Mouse (Mus musculus) forebrain, embryonic 16.5 days (tissue): ENCODE measurements at regions not wholly inside any gene's neighbourhood (a gene's known extent, or its start where the extent isn't known, plus 50 kb on each side); places are given as distances from the start of the nearest gene placed in this dataset.
A peak's percentile ranks its signal among the peaks of the same experiment; 100 is the strongest.

Experiments
- ATAC-seq: fragments of 200-750 bp; cut with Nextera tagmentation; 2 replicates; pipeline ENCODE4 v1.8.0; 2017; ENCODE audit warnings: mild to moderate bottlenecking, moderate library complexity
- H3K27ac ChIP-seq: fragments of 300-500 bp; sonication (generic); 2 replicates; pipeline ENCODE4 v1.5.1; 2014; ENCODE audit warnings: low read length, control low read depth
- H3K27me3 ChIP-seq: fragments of 300-500 bp; sonication (generic); replicated peaks from 2 replicates; pipeline ENCODE4 v1.6.1; 2014; ENCODE audit warnings: low read length; ENCODE audit not compliant: control insufficient read depth, insufficient read depth
- H3K36me3 ChIP-seq: fragments of 300-500 bp; sonication (generic); 2 replicates; pipeline ENCODE4 v1.6.1; 2014; ENCODE audit not compliant: control insufficient read depth, insufficient read depth
- H3K4me1 ChIP-seq: fragments of 300-500 bp; sonication (generic); replicated peaks from 2 replicates; pipeline ENCODE4 v1.6.1; 2014; ENCODE audit warnings: low read length; ENCODE audit not compliant: control insufficient read depth, insufficient read depth
- H3K4me2 ChIP-seq: fragments of 300-500 bp; sonication (generic); 2 replicates; pipeline ENCODE4 v1.6.1; 2014; ENCODE audit warnings: mild to moderate bottlenecking, low read length, control low read depth
- H3K4me3 ChIP-seq: fragments of 300-500 bp; sonication (generic); replicated peaks from 2 replicates; pipeline ENCODE4 v1.5.1; 2014; ENCODE audit warnings: mild to moderate bottlenecking, low read length, control low read depth
- H3K9ac ChIP-seq: fragments of 300-500 bp; sonication (generic); replicated peaks from 2 replicates; pipeline ENCODE4 v1.6.1; 2014; ENCODE audit warnings: low read depth, low read length, control low read depth
- H3K9me3 ChIP-seq: fragments of 300-500 bp; sonication (generic); 2 replicates; pipeline ENCODE4 v1.6.1; 2016; ENCODE audit warnings: low read length; ENCODE audit not compliant: control insufficient read depth
- WGBS: fragments of 180-500 bp; shearing (Covaris S2); extraction: QIAGEN DNeasy Blood & Tissue Kit; methylation state at CpG from one replicate; pipeline ENCODE4 v1.1.7; 2014; 5-methylcytosine and 5-hydroxymethylcytosine counted together

DNA sequence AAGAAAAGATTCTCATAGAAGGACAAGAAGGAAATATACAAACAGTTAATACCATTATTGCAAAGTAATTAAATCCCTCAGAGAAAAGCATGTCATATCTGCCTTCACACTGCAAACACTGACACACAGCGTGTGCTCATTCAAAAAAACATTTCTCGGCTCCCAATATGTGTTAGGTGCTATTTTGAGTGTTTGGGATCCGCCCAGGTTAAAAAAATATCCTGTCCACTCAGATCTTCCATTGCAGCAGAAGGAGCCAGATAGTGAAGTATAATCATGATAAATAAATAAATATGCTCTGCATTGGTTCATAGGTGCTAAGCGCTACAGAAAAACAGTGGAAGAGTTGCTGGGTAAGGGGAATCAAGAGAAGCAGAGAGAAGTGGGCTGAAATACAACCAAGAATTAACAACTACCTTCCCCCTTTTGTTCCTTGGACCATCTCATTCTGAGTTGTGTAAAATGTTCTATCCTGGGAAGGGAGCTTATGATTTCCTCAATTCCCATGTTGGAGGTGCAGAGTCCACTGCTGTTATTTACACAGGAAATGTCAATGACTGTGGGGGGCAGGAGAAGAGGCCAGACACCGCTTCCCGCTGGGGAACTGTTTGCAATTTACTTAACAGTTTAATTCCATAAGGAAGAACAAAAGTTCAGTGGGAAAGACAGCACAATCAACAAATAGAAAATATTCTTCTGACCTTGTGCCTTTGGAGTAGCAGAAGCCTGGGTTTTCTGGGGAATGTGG lies 139.9 kb downstream of the Tle1 start:
- H3K9me3 ChIP-seq = no peaks in the 10 kb centered on the region
- WGBS = 84% methylated on average over 6 of the region's 6 CpGs
- H3K36me3 ChIP-seq = no peaks in the 10 kb centered on the region
- no peak for ATAC-seq
- no peak overlapping the region for H3K4me3 ChIP-seq
- no peaks in the 10 kb centered on the region for H3K27me3 ChIP-seq
- no peak overlapping the region for H3K27ac ChIP-seq
- H3K9ac ChIP-seq = no peak overlapping the region
- no peaks in the 10 kb centered on the region for H3K4me1 ChIP-seq
- no peak overlapping the region for H3K4me2 ChIP-seq

DNA sequence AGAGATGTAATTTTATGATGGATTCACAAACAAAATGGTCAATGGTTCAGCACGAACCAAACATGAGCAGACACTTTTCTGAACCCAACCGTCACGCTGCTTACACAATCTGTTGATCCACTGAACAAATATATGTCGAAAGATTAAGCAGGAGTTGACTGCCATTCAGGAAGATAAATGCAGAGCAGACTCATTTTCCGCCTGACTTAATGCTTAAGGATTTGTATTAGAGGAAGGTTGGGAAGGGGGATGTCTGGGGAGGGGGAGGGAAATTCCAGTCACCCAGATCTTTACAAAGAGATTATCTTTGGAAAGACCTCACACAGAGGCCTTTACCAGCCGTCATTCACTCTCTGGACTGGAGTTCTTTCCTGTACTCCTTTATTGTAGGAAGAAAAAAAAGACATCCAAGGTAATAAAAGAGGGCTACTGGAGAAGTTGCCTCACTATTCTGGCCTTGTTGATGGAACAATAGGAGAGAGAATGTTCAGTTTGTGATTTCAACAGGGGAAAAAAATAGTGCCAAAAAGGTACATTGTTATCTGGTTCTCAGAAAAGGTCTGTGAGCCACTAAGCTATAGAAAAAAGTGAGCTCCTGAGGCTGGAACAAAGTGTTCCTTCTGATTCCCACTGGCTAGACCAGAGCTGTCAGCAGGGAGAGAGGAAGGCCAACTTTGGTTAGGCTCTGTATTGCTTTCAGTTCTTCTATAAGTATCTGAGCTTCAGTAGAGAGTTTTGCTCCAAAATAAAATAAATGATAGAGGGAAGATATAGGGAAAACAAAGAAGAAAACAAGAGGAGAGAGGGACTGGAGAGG lies 150.9 kb downstream of the Tle1 start:
- peaks cover 4% of the 10 kb centered on the region for H3K4me1 ChIP-seq
- no peaks in the 10 kb centered on the region for H3K9me3 ChIP-seq
- WGBS = 9% methylated on average over 6 of the region's 6 CpGs
- no peak overlapping the region for H3K9ac ChIP-seq
- H3K4me3 ChIP-seq = no peak overlapping the region
- no peaks in the 10 kb centered on the region for H3K36me3 ChIP-seq
- ATAC-seq = peak; percentile 38; the same call in 1 of the 2 replicates
- H3K4me2 ChIP-seq = no peak overlapping the region
- no peak overlapping the region for H3K27ac ChIP-seq
- H3K27me3 ChIP-seq = no peaks in the 10 kb centered on the region

DNA sequence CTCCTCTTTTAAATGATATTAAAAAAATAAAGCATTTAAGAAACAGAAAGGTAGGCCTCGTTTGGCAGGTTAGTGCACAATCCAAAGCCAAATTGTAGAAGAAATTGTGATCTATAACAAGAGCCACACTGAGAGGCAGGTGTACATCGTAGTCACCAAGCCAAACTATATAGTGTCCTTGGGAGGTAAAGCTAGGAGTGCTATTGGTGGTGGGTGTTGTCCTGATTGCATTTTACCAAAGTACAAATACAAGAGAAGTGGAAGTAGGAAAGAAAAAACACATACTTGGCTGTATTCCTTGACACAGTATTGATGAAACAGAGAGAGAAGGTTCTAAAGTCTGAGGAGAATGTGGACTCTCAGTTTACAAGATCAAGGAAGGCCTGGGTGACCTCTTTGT lies 178.6 kb downstream of the Tle1 start:
- WGBS = 92% methylated on average over 2 of the region's 2 CpGs
- no peak overlapping the region for H3K4me3 ChIP-seq
- no peaks in the 10 kb centered on the region for H3K27me3 ChIP-seq
- ATAC-seq = no peak
- no peaks in the 10 kb centered on the region for H3K4me1 ChIP-seq
- no peak overlapping the region for H3K9ac ChIP-seq
- H3K36me3 ChIP-seq = no peaks in the 10 kb centered on the region
- no peak overlapping the region for H3K4me2 ChIP-seq
- H3K9me3 ChIP-seq = no peaks in the 10 kb centered on the region
- H3K27ac ChIP-seq = no peak overlapping the region

GRCm38 (mm10) chr4:72014221-72014850 lies 186.4 kb downstream of the Tle1 start:
- Histone ChIP-seq H3K9ac (no peak overlapping the region), H3K9me3 (no peaks in the 10 kb centered on the region), H3K27me3 (no peaks in the 10 kb centered on the region), H3K4me3 (no peak overlapping the region), H3K4me2 (no peak overlapping the region), H3K27ac (no peak overlapping the region), H3K4me1 (no peaks in the 10 kb centered on the region), H3K36me3 (no peaks in the 10 kb centered on the region)
- no peak for ATAC-seq
- 71% methylated on average over 2 of the region's 2 CpGs for WGBS

DNA sequence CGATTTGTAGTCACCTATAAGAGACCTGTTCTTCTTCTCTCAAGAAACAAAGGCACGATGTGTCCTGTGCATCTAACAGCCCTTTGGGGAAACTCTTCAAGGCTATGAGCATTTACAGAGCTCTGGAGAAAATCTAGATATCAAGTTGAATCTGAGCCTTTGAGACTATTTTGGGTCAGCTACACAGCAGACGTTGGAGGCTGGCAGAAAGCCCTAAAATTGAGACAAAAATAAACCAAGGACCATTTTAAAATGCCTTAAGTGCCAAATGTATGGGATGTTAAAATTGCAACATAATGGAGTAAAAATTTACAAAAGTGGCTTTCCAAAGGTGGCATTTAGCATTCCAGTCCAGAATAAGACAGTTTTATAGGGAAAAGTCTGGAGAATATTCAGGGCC lies 187.1 kb downstream of the Tle1 start:
- WGBS = 84% methylated on average over 3 of the region's 3 CpGs
- H3K27me3 ChIP-seq = no peaks in the 10 kb centered on the region
- H3K4me1 ChIP-seq = no peaks in the 10 kb centered on the region
- H3K9ac ChIP-seq = no peak overlapping the region
- no peak for ATAC-seq
- H3K9me3 ChIP-seq = peaks cover 2% of the 10 kb centered on the region; the same call in 1 of the 2 replicates
- no peak overlapping the region for H3K4me2 ChIP-seq
- no peak overlapping the region for H3K27ac ChIP-seq
- no peaks in the 10 kb centered on the region for H3K36me3 ChIP-seq
- H3K4me3 ChIP-seq = no peak overlapping the region

- no peaks in the 10 kb centered on the region for H3K4me1 ChIP-seq
- H3K4me3 ChIP-seq = no peak overlapping the region
- H3K27ac ChIP-seq = no peak overlapping the region
- no peak overlapping the region for H3K9ac ChIP-seq
- 80% methylated on average over 4 of the region's 4 CpGs for WGBS
- H3K36me3 ChIP-seq = no peaks in the 10 kb centered on the region
- H3K27me3 ChIP-seq = no peaks in the 10 kb centered on the region
- H3K4me2 ChIP-seq = no peak overlapping the region
- peaks cover 2% of the 10 kb centered on the region; the same call in 1 of the 2 replicates for H3K9me3 ChIP-seq
- ATAC-seq = no peak
Observed at GRCm38 (mm10) chr4:72010316-72010715, 190.4 kb downstream of the Tle1 start.

DNA sequence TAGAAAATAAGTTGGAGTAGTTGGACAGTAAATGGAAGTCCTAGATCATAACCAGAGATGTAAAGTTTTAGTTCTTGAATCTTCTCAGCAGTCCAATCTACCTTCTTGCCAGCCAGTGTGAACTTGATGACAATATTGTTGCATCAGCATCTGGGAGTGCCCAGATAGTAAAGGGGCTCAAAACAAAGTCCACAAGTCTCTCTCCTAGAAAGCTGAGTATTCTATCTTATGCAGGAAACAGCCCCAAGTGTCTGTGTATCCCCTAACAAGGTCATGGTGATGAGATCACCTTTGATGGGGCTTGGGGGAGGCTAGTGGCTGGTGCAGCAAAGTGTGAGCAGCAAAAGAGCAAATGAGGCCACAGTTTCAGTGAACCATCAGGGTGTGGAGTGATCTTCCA lies 194.8 kb downstream of the Tle1 start:
- Histone ChIP-seq H3K36me3 (no peaks in the 10 kb centered on the region), H3K27me3 (no peaks in the 10 kb centered on the region), H3K4me2 (no peak overlapping the region), H3K4me3 (no peak overlapping the region), H3K9me3 (peaks cover 2% of the 10 kb centered on the region; the same call in 1 of the 2 replicates), H3K27ac (no peak overlapping the region), H3K9ac (no peak overlapping the region), H3K4me1 (no peaks in the 10 kb centered on the region)
- ATAC-seq = no peak

GRCm38 (mm10) chr4:72001221-72001875 lies 199.4 kb downstream of the Tle1 start:
- 84% methylated on average over 2 of the region's 2 CpGs for WGBS
- H3K27me3 ChIP-seq = no peaks in the 10 kb centered on the region
- no peaks in the 10 kb centered on the region for H3K4me1 ChIP-seq
- ATAC-seq = no peak
- H3K4me2 ChIP-seq = no peak overlapping the region
- no peaks in the 10 kb centered on the region for H3K9me3 ChIP-seq
- H3K36me3 ChIP-seq = no peaks in the 10 kb centered on the region
- no peak overlapping the region for H3K9ac ChIP-seq
- no peak overlapping the region for H3K27ac ChIP-seq
- no peak overlapping the region for H3K4me3 ChIP-seq

- Histone ChIP-seq H3K4me3 (no peak overlapping the region), H3K4me1 (no peaks in the 10 kb centered on the region), H3K27ac (no peak overlapping the region), H3K27me3 (no peaks in the 10 kb centered on the region), H3K4me2 (no peak overlapping the region), H3K36me3 (no peaks in the 10 kb centered on the region), H3K9me3 (no peaks in the 10 kb centered on the region), H3K9ac (no peak overlapping the region)
- no peak for ATAC-seq
- WGBS = 78% methylated on average over 1 of the region's 1 CpGs
Observed at GRCm38 (mm10) chr4:71968701-71969100, 210.9 kb upstream of the Gm11232 start.
